ENCODE assay signal across 1 mouse cellular context in genomic region chr11:100402240-100402639, GRCm38 (mm10).
TF ChIP-seq lines count a peak whose summit lies in the region.

No protein-coding gene starts in this region.

TF ChIP-seq in MEL, 35 proteins besides CTCF, POLR2A, EP300 and RAD21:
- peak; percentile 71 for TF ChIP-seq MAX (IDR thresholded peaks at IDR 0.05; ENCODE audit: low read length)
- TF ChIP-seq ZMIZ1 (IDR thresholded peaks at IDR 0.05; ENCODE audit: low read depth, low read length), result no peak
- TF ChIP-seq MEF2A (IDR thresholded peaks at IDR 0.05; ENCODE audit: extremely low read depth, insufficient replicate concordance, low read depth, low read length, poor library complexity, severe bottlenecking), result peak; percentile 95
- peak; percentile 37; the same call in 1 of the 2 replicates for TF ChIP-seq CHD2 (IDR thresholded peaks at IDR 0.05; ENCODE audit: low read length)
- 0 out of 2 replicates have a peak, but pooled peaks have one; percentile 23 for TF ChIP-seq TBP (IDR thresholded peaks at IDR 0.05; ENCODE audit: low read depth, low read length)
- peak; percentile 96 for TF ChIP-seq MXI1 (IDR thresholded peaks at IDR 0.05; ENCODE audit: low read depth, low read length)
- no peak for TF ChIP-seq MYC (IDR thresholded peaks at IDR 0.05; ENCODE audit: low read depth, low read length)
- peak; percentile 67 for TF ChIP-seq GATA1 (IDR thresholded peaks at IDR 0.05; ENCODE audit: low read depth, low read length)
- TF ChIP-seq USF2 (IDR thresholded peaks at IDR 0.05; ENCODE audit: borderline replicate concordance in 1 of 2, insufficient read depth in 1 of 2, low read depth in 1 of 2, low read length in 2 of 2), result no peak
- TF ChIP-seq BHLHE40 (IDR thresholded peaks at IDR 0.05; ENCODE audit: borderline replicate concordance, low read depth, low read length), result 0 out of 2 replicates have a peak, but pooled peaks have one; percentile 18
- peak; percentile 91 for TF ChIP-seq SIN3A (IDR thresholded peaks at IDR 0.05; ENCODE audit: low read length)
- TF ChIP-seq ETS1 (IDR thresholded peaks at IDR 0.05; ENCODE audit: low read depth, low read length), result peak; percentile 50; the same call in 1 of the 2 replicates
- TF ChIP-seq GABPA (IDR thresholded peaks at IDR 0.05; ENCODE audit: low read depth, low read length), result no peak
- TF ChIP-seq TCF12 (IDR thresholded peaks at IDR 0.05; ENCODE audit: low read depth, low read length), result peak; percentile 70
- TF ChIP-seq MAZ (IDR thresholded peaks at IDR 0.05; ENCODE audit: low read depth, low read length), result peak; percentile 19; the same call in 1 of the 2 replicates
